Mouse (Mus musculus): ENCODE data around the gene Smoc1.

Smoc1 gene

DNA sequence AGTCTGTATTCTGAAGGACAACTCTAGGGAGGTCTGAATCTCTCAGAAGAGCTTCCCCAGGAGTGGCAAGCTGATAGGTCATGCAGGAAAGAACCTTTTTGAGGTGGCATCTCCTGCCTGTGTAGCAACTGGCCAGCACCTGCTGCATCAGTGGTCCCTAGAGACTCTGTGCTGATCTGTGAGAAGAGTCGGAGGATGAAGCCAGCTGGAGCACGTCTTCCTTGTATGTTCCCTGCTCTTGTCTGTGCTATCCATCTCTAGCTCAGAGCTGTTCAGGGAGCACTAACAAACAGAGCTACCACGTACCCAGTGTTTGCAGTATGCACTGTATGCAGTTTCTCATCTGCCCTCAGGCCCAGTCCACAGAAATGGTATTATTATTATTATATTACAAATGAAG, 54.4 kb downstream of the Smoc1 start:
- DNase-seq (ENCODE audit: low spot score): no peak

DNA sequence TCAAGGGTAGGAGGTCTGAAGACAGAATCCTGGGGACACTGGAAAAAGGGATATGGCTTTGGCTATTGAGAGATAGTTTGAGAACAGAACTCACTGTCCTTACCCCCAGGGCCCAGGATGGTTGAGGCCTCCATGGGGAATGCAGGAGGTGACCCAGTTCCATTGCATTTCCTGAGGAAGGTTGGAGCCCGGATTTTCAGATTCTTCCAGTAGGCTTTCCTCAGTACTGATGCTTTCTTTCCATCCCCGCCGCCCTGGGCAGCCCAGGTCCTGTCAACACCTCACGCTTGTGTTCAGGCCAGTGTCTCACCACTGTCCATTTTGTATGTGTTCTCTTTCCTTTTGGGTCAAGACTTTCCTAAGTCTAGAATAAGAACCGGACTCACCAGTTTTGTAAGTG, 56.5 kb downstream of the Smoc1 start:
- no peak for DNase-seq (ENCODE audit: low spot score)

DNA sequence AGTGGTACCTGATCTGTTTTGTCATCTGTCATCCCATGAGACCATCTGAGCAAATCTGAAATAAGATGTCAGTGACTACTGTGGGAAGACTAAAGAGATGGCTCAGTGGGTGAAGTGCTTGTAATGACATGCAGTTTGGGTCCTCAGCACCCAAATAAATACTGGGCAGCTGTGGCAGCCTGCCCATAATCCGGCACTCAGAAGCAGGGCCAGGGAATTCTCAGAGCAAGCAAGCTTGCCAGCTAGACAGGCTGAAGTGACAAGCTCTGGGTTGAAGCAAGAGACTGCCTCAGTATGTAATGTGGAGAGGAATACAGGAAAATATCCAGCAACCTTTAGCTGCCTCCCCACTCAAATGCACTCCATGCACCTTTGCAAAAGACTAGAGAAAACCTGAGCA, 58.6 kb downstream of the Smoc1 start:
- DNase-seq (ENCODE audit: low spot score): no peak

DNA sequence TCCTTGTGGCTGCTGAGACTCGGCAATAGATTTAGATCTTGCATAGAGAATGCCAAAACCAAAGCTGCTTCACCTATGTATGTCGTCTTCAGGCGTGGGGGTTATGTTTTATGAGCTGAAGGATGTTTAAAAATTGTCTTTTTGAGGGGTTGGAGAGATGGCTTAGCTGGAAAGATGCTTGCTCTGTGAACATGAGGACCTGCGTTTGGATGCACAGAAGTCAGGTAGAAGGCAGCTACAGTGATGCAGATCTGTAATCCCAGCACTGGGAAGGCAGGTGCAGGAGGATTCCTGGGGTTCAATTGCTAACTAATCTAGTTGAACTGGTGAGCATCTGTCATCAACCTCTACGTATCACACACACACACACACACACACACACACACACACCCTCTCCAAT, 61.5 kb downstream of the Smoc1 start:
- no peak for DNase-seq (ENCODE audit: low spot score)

DNA sequence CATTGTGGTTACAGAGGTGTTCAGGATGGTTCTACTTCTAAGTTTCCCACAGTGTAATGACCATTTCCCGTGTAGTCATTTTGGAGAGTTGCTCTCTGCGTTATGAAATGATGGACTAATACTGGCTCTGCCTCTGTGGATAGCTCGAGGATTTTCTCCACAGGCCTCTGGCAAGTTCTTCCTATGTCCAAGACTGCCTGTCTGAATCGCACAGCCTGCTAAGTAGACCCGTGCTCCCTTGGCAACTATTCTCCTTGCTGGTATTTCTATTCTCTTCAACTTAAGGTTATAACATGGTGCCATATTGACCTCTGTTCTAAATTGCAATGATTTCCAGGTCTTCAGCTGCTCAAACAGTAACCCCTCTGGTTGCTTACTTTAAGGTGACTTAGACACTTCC, 65.0 kb downstream of the Smoc1 start:
- DNase-seq (ENCODE audit: low spot score): no peak

DNA sequence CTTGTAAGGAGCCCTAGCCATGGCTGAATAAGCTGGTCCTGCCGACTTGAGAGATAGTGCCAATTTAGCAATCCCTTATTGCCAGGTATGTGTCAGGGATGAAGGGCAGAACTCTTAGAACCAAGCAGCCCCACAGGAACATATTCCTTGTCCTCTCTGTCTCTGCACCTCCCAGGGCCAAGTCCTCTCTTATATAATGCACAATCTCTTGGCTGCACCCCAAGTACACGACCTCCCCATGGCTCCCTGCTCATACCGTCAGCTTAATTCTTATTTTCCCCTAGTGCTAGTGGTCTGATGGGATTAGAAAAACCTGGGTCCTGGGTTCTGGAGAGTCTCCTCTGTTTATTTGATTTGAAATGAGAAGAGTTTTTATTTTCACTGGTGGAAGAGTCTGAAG, 66.0 kb downstream of the Smoc1 start:
- no peak for DNase-seq (ENCODE audit: low spot score)

DNA sequence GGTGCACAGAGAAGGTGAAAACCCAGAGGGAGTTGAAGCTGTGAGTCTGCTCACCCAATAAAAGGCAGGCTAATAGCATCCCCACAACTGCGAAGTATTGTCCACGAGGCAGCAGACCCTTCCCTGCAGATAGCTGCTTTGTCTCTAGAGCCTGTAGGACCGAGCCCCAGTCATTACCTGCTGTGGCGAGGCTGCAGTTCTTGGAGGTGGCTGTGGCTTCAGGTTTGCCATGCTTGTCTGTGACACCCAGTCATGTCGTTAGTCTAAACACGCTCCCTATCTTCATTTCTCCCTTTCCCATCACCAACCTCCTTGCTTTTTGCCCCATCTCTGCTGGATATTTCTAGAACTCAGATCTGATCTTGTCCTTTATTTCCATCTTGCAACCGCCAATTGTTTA, 66.6 kb downstream of the Smoc1 start:
- DNase-seq (ENCODE audit: low spot score): no peak

DNA sequence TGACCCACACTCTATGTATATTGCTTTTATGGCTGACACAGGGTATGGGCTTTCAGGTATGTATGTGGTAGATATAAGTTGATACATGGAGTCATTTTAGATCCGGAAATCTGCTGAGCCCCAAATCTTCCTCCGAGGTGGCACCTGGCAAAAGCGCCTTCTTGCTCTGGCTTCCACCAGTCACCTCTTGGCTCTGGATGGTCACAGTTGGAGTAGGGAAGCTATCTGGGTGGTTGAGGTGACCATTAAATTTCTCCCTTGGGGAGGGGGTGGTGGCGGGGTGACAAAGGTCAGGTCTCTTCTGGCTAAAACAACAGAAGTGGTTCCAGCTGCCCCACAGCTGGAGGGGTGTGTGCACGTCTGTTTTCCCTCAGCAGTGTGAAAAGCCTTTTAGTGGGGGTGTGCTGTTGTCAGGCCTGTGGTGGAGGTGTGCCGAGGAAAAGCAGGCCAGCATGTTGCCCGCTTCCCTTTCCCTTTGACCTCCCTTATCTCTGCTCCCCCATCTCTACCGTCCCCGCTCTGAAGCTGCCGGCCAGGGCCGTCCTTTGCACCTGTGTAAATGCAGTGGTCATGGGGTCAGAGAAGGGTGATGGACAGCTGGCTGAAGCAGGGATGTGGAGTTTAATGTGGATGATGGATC, 68.3 kb downstream of the Smoc1 start:
- no peak for DNase-seq (ENCODE audit: low spot score)

DNA sequence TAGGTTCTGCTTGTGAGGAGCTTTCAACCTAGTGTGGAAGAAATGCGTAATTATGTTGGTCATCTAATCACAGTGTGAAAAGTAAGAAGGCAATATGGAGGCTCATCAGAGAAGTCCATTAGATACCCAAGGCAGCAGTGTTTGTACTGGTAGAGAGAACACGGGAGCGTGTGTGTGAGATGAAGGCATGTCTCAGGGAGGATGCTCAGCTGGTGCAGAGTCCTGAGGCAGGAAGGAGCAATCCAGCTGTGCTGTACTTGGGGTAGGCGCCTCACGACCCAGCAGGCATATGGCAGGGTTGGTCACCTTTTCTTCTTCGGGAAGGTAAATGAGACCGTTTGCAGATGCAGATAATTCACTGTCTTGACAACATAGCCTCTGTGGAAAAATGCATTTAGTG, 70.7 kb downstream of the Smoc1 start:
- no peak for DNase-seq (ENCODE audit: low spot score)

DNA sequence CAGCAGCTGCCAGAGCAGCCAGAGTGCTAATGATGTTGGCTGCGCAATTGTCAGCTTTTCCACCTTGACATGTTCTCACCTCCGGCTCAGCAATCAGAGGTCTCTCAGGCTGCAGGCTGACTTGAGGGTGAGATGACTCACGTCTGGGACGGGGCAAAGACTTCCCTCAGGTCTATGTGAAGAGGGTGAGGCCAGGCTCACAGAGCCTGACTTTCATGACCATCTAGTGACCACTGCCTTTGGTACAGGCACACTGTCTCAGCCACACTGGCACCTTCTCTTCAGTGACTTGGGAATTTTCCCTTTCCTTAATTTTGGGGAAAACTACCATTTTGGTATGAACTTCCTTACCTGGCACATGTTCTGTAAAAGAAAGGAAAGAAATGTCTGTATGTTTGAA, 71.1 kb downstream of the Smoc1 start:
- no peak for DNase-seq (ENCODE audit: low spot score)

DNA sequence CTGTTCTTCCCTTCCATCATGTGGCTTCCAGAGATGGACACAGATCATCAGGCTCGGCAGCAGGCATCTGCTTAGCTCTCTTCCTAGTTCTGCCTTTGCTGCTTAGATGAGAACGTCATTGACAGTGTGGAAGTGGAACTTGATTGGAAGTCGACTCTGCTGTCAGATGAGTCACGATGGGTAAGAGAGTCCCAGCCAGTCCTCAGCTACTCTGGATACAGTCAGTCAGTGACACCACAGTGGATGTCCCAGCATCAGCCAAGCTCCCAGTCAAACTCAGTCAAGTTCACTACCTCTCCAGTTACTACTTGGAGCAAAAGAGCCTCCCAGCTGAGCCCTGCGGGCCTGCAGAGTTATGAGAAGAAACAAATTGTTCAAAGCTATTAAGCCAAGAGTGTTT, 72.6 kb downstream of the Smoc1 start:
- DNase-seq (ENCODE audit: low spot score): no peak

DNA sequence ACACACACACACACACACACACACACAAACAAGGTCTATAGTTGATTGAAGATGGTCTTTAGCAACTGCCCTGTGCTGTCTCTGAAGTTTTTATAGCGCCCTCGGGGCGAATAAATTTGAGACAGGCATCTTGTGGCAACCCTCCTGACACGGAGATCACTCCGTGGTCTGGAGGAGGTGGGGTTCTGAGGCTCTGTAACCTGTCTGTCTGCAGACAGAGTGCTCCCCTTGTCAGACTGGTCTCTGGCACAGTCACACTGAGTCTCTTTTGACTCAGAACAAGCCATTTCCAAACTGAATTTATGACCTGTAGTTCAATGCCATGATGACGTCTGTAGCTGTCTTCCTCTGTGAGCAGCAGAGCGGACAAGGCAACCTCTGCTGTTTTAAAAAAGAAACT, 75.1 kb downstream of the Smoc1 start:
- DNase-seq (ENCODE audit: low spot score): no peak

DNA sequence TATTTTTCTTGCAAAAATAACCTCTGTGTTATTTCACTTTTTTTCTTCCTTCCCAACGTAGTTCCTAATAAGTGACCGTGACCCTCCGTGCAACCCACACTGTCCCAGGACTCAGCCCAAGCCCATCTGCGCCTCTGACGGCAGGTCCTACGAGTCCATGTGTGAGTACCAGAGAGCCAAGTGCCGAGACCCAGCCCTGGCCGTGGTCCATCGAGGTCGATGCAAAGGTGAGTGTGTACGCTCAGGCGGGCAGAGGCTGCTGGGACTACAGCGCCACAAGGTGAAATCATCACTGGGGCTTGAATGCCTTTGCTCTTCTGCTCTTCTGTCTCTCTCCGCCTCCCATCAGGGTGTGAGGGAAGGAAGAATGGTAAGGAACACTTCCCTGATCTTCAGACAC, 77.9 kb downstream of the Smoc1 start:
- DNase-seq (ENCODE audit: low spot score): no peak

DNA sequence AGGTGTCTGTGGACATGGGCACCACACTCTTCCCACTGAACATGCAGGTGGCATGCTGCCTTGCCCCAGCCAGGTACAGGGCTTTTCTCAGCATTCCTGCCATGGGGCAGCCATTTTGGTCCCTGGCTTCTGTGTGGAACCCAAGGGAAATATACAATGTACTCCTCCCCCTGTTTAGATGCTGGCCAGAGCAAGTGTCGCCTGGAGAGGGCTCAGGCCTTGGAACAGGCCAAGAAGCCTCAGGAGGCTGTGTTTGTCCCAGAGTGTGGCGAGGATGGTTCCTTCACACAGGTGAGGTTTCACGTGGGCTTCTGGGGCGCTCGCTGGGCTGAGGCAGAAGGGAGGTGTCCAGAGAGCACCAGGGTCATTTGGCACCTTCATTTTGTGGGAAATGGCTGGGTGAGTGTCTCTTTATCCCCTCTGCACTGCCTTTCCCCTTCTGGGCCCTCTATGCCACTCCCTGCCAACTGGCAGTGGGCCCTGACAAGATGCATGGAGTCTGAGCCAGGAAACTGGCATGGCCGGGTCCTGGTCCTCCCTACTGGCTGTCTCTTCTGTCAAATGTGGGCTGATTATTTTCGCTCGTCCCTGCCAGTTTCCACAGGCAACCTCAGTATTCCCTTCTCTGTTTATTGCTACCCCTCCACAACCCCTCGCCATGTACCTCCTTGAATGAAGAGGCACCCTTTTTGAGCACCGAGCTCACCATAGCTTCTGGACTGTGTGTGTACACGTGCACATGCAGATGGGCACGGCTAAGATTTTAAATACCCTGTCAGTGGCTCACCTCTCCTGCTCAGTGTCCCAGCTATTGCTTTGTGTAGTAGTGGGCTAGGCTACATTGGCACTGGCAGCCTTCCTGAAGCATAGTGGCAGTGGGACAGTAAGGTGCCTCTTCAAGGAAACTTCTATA, 79.4 kb downstream of the Smoc1 start:
- no peak for DNase-seq (ENCODE audit: low spot score)

DNA sequence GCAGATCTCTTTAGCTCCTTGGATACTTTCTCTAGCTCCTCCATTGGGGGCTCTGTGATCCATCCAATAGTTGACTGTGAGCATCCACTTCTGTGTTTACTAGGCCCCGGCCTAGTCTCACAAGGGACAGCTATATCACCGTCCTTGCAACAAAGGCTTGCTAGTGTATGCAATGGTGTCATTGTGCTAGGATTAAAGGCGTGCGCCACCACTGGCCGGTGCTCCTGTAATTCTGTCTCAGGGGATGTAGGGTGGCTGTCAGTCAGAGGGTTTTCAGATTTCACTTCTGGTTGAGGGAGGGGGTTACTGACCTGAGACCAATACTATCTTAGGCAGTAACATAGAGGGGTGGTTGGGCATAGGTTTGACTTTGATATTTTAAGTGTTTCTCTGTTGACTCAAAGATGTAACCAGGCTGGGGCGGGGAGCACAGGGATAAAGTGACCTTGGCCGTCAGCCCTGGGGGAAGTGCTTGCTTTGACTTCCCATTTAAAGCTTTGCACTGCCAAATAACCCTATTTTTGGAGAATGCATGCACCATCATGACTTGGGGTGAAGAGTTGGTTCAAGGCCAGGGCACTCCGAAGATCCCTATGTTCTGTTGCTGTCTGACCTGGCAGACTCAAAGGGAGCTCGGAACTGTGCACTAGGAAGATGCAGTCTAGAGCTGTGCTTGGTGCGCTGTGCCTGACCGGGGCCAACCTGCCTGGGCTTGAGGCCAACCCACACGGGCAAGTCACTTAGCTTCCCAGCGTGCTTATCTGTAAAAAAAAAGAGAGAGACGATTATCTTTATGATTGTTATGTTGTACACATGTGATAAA, 80.9 kb downstream of the Smoc1 start:
- no peak for DNase-seq (ENCODE audit: low spot score)

DNA sequence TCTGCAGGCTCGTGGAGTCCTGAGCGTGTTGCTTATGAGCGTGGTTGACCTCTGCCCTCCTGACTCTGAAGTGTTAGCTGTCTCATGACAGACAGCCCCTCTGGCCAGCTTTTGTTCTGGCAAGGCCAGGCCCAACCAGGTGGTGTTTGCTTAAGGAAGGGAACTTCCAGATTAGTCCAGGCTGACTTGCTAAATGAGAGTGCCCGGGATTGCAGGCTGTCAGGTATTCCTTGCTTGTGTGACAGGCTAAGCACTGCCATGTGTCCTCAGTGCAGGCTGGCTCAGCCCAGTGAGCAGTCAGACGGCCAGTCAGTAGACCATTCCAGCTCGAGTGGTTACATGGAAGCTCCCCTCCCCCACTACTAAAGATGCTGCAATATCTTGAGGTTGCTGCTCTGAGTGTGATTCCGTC, 82.0 kb downstream of the Smoc1 start:
- peak; percentile 41 for DNase-seq (ENCODE audit: low spot score)

DNA sequence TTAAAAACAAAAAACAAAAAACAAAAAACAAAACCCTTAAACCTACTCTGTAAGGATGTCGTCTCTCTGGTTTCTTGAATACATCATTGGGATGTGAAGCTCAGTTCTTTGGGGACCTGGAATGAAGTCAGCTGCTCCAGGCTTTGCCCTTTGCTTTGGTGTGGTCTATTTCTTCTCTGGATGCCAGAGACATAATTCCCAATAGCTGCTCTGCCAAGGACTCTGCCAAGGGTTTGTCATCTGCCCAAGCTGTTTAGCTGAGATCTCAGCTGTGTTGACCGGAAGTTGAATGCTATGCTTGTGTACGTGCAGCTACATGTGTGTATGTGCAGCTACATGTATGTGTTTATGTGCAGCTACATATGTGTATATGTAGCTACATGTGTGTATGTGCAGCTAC, 83.4 kb downstream of the Smoc1 start:
- DNase-seq (ENCODE audit: low spot score): no peak

DNA sequence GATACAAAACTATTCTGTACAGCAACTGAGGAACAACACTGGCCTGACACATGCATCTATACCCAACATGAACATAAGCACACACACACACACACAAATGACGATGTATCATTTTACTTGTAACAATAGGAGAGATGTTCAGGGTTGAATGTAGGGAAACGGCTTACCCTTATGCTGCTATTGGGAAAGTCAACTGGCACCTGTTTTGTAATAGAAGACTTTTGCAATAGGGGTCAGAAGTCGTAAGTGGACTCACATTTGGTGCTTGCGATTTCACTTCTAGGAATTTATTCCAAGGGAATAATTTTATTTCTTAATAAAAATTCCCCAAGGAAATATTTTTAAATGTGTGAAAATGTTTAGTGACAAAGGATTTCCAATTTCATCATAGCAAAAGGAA, 85.7 kb downstream of the Smoc1 start:
- no peak for DNase-seq (ENCODE audit: low spot score)

DNA sequence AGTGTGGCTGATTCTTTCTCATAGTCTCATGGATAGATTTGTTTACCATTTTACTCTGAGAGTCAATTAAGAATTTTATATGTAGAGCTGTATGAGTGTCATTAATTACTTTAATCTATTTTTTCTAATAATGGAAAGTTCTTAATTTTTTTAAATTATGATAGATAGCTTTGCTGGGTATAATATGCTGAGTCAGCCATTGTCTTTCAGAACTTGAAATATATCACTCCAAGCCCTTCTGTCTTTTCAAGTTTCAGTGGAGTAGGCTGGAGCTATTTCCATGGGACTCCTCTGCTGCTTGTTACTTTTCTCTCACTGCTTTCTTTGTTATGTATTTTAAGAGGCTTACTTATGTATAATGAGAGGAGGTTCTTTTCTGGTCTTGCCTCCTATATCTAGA, 93.7 kb downstream of the Smoc1 start:
- no peak for DNase-seq (ENCODE audit: low spot score)

DNA sequence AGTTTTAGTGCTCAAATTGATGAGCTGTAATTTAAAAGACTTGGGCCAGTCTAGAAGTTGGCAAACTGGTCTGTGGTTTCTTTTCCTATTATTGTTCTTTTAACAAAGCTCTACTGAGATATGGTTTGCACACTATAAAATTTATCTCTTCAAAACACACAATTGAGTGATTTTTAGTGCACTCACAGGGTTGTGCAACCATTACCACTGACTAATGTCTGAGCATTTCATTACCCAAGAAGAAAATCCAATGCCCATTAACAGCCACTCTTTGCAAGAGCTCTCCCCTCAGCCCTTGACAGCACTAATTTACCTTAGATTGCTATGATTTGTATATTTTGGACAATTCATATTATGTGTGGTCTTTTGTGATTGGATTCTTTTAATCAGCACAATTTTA, 97.2 kb downstream of the Smoc1 start:
- no peak for DNase-seq (ENCODE audit: low spot score)

DNA sequence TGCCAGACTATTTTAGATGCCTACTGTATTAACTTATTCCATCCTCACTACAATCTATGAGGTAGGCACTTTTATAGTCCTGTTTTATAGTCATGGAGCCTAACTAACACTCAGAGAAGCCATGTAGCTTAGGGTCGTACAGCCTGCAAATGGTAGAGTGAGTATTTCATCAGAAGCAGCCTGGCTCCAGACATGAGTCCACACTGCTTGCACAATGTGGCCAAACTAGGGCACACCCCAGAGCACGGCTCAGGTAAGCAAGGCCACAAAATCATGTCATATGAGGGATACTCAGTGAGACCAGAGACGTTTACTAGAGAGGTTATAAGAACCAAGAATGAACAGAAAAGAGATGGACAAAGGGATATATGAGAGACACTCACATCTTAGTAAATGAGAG, 100.2 kb downstream of the Smoc1 start:
- no peak for DNase-seq (ENCODE audit: low spot score)

DNA sequence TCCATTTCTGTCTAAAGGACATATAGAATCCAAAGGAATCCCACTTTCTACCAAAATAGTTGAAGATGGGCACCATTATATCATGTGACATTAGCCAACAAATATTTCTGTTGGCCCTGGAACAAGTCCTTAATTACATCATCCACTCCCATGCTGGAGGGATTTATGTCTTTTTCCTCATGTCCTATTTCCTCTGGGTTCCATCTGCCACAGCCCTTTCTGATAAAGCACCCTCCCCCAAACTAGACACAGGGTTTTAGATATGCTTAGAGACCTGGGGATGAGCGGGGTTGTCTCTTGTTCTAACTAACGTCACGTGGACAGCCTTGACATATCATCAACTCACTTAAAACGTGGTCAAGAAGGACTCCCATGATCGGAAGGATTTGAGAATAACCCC, 102.1 kb downstream of the Smoc1 start:
- no peak for DNase-seq (ENCODE audit: low spot score)

DNA sequence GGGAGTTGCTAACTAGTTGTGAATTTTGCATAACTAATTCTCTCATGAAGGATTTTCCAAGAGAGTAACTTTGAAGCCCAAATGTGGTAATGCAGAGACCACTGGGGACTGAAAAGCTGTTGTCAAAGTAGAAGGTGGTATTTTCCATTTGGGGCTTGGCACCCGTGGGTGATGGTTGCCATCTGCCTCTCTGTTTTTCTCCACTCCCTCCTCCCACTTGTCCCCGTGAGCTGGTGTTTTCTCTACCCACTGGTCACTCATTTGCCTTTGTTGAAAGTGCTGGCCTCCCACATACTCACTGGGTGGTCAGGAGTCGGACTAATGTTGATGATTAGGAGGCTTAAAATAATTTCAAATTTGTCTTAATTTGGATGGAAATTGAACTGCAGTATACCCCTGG, 104.1 kb downstream of the Smoc1 start:
- DNase-seq (ENCODE audit: low spot score): no peak

All from retina, embryonic 14.5 days (tissue).